Mouse (Mus musculus) adrenal gland, postnatal 4 days (tissue): Measurements from ENCODE around the gene Xbp1. TPM values are rescaled to one million over a fixed set of nuclear protein-coding genes. Genes with fewer than 3 reads are reported as not detected.
"Not testable (repeated sequence)": the region's sequence is repeated elsewhere in the genome, so short reads cannot be mapped to it uniquely, and the experiment has no call there.

Experiments
- DNase-seq, 2 experiments: peaks; one replicate each; pipeline ENCODE4 v3.0.0; 2021 to 2022; ENCODE audit warnings: low spot score in 2 of 2, mixed read lengths in 2 of 2
- long read RNA-seq, 2 experiments: library from polyadenylated mRNA; stranded (forward); transcript quantifications; one replicate each; pipeline ENCODE4 v2.0.0; 2021
- total RNA-seq, 2 experiments: library from RNA; stranded (reverse); gene quantifications; 2 replicates each; pipeline ENCODE4 v1.2.3; 2021

Xbp1 gene
- 100 to 1,000 TPM; 129 to 137 TPM for total RNA-seq
- long read RNA-seq, experiment 1, transcript Xbp1-201 (5 exons, 2,129 nt): major isoform, 176 of 197 reads
- long read RNA-seq, experiment 1, partial matches to known transcripts: 2 of 197 reads
- long read RNA-seq, experiment 1, other reads (novel, unspliced or antisense): 14 of 197 reads
- long read RNA-seq, experiment 2, transcript Xbp1-201 (5 exons, 2,129 nt): major isoform, 260 of 302 reads
- long read RNA-seq, experiment 2, partial matches to known transcripts: 19 of 302 reads
- long read RNA-seq, experiment 2, other reads (novel, unspliced or antisense): 16 of 302 reads

GRCm38 (mm10) chr11:5520412-5521265, at the start of gene Xbp1:
Gene Xbp1 (plus strand): TSS chr11:5520659.
- peak; percentile 96 to 98 for DNase-seq

- peak in 1 of 2 experiments; percentile 21 for DNase-seq
Observed at GRCm38 (mm10) chr11:5474130-5474529, 46.3 kb upstream of the Xbp1 start.

DNA sequence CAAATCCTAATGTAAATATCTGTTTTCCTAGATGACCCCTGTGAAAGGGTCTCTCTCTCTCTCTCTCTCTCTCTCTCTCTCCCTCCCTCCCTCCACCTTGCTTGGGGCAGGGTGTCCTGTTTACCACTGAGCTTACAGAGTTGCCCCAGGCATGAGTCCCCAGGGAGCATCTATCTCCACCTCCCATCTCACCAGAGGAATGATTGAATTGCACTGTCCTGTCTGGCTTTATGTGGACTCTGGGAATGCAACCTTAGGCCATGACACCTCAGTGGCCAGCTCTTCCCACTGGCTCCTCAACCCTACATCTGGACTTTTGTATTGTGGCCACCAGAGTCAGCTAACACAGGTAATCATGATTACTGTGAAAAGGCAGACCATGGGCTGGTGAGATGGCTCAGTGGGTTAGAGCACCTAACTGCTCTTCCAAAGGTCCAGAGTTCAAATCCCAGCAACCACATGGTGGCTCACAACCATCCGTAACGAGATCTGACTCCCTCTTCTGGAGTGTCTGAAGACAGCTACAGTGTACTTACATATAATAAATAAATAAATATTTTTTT, 44.8 kb upstream of the Xbp1 start:
- DNase-seq: not testable (repeated sequence)

DNA sequence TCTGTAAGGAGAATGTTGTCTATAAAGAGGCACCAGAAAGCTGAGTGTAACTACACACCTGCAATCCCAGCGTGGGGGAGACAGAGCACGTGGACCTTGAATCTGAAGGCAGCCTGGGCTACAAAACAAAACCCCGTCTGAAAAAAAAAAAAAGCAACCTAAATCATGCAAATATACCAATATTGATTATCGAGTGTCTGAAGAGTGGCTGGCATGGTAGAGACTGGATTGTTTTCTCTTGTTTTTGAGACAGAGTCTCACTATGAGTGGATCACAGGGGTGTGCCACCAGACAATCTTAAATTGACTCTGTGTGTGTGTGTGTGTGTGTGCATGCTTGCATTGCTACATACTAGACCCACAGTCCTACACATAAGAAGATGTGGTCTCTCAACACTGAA, 43.7 kb upstream of the Xbp1 start:
- DNase-seq: no peak

- no peak for DNase-seq
Observed at GRCm38 (mm10) chr11:5478193-5478592, 42.3 kb upstream of the Xbp1 start.

- DNase-seq: no peak
Observed at GRCm38 (mm10) chr11:5478831-5479230, 41.6 kb upstream of the Xbp1 start.

DNA sequence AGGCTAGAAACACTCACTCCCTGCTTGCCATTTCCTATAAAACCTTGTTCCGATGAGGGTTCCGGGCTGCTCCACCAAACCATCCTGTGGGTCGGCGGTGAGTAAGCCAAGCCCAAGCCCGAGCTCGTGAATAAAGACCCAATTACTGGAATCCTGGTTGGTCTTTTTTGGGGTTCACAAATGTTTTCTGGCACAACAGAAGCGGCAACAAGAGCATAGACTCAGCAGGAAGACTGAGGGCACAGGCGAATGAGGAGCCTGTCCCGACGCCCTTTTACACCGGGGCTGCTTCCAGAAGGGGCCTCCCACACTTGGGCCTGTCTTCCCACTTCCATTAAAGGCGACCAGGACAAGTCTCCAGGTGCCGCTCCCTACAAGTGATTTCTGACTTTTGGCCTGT, 37.9 kb upstream of the Xbp1 start:
- DNase-seq: no peak

DNA sequence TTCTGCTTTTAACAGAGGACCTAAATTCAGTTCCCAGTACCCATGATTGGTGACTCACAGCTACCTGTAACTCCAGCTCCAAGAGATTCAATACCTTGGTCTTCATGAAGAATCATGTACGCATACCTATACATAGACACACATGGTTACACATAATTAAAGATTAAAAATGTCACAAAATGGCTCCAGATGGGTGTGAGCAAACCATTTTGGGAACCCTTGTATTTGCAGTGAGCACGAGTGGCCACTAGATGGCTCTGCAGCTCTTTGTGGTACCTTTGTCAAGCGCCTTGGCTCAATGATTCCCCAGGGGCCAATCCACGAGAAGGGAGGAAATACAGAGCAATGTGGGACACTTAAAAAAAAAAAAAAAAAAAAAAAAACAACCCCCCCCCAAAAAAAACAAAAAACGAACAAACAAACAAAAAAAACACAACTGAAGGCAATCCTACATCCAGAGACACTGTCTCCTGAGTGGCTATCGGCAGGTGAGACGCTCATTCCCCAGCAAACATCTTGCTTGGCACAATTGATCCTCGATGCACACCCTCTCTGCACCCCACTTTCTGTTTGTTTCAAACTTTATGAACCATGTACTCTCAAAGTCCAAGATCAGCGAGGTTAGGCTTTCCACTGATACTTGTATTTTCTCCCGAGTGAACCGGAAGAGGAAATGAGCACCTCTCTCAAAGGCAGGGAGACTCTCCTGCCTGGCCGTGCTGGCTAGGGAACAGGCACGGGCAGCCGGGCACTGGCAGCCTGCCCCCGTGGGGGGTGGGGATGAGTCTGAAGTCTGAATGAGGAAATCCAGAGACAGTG, 35.1 kb upstream of the Xbp1 start:
- DNase-seq: peak; percentile 47 to 68

GRCm38 (mm10) chr11:5489433-5489832, 31.0 kb upstream of the Xbp1 start:
- DNase-seq: not testable (repeated sequence)

DNA sequence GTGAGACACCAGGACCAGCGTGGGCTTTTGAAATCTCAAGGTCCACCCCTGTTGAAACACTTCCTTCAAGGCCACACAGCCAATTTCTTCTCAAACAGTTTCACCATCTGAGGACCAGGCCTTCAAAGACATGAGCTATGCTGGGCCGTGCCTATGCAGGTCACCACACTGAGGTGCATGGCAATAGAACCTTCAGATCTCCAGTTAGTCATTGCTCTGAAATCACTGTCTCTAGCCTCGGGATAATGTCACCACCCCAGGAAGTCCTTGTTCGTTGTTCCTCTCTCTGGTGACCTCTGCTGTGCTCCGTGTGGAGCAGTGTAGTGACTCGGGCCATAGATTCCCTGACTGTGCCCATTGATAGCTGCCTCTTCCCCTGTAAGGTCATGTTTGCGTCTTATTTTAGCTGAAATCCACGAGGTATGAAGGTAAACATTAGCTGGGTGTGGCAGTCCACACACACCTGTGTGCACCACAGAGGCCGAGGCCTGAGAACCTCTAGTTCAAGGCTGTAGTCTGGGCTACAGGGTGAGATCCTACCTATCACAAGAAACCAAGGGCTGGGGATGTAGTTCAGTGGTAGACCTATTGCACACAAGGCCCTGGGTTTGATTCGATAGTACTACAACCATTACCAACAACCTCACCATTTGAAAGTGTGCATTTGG, 29.3 kb upstream of the Xbp1 start:
- no peak for DNase-seq

DNA sequence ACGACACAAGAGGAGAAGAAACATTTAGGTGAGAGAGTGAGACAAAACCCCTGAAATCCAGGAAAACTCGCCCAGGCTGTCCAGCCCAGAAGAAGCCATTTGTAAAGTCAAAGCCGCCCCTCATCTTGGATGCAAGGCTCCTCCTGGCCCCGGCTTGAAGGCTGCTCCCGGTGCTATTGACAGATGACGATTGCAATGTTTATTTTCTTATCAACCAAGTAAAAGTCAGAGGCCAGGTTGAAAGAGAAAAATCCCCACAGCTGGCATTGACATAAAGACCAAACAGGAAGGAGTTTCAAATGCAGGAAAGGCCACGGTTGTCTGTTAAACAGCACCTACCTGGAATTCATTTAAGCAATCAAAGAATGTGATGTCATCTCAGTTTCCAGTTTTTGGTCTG, 28.5 kb upstream of the Xbp1 start:
- no peak for DNase-seq

- no peak for DNase-seq
Observed at GRCm38 (mm10) chr11:5493869-5494268, 26.6 kb upstream of the Xbp1 start.

DNA sequence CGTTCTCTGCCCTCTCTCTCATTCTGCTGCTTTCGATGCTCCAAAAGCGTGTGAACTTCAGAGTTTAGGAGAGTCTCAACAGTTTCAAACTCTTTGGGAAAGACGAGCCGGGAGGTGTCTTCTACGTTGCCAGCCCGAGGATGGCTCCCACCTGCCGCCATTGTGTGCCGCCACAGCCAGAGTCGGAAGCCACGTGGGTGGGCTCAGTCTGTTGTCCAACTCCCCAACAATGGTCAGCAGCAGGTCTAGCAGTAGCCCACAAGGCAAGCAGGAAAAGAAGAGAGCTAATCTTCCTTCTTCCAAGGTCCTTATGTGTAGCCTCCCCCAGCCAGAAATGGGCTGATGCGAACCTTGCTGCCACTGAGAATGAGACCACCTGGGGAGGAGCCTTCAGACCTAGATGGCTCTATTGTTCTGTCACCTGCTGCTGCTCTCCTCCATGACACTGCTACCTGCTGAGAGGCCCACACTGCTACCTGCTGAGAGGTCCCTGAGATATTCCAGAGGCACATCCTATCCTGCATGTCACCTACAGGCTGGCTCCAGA, 25.1 kb upstream of the Xbp1 start:
- no peak for DNase-seq

- DNase-seq: no peak
Observed at GRCm38 (mm10) chr11:5495906-5496305, 24.6 kb upstream of the Xbp1 start.

- DNase-seq: no peak
Observed at GRCm38 (mm10) chr11:5496559-5497248, 23.8 kb upstream of the Xbp1 start.

DNA sequence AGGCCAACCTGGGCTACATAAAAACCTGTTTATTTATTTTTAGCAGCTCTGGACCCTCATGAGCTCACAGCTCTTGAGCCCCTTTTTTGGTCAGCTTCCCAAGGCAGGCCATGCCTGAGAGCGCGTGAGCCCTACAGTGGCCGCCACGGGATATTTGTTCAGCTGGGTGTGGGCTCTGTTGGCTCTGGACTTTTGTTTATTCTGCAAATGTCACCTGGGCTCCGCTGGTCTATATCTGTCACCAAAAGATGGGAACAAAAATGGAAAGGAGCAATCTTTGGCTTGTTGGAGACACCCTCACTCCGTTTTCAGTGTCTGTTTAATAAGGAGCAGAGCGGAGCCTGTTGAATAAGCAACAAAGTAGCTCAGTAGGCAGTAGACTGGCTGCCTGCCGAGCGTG, 22.0 kb upstream of the Xbp1 start:
- no peak for DNase-seq

DNA sequence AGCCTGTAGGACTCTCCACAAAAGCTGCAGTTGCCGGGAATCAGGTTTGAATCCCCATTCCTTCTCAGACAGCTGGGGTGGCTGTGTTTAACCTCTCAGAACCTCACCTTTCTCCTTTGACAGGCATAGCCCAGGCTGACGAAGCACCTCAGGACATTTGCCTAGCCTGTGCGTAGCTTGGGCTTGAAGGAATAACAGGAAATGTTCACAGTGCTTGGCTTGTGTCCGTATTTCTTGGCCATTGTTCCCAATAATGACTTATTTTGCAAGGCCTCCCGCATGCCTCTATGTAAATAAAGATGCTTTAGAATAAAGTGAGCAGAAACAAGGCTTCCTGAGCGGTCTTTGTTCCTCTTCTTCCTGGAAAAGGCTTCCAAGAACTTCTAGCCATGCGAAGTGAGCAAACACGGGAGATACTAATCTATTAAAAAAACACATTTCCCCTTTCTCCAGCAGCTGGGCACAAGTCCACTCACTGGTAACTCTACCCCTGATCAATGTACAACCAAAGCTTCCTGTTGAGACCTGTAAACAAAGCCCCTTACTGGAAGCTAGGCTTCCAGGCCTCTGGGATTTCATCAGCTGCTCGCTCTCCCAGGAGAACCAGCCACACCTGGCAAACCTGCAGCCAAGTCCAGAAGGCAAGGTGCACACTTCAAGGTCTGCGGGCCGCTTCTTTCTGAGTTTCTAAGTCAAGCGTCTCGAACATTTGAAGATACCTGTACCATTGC, 21.4 kb upstream of the Xbp1 start:
- no peak for DNase-seq

- DNase-seq: no peak
Observed at GRCm38 (mm10) chr11:5499961-5500644, 20.4 kb upstream of the Xbp1 start.
